Mouse (Mus musculus) small intestine, adult 2 months (tissue): ENCODE results near the gene Mecom. TPM values are rescaled to one million over a fixed set of nuclear protein-coding genes. Genes with fewer than 3 reads are reported as not detected.

Source experiments
- H3K27ac ChIP-seq: fragments of 200-500 bp; 2 replicates; pipeline ENCODE4 v1.5.1; 2012; ENCODE audit warnings: low read depth, low read length, control low read depth, inconsistent platforms; ENCODE audit not compliant: insufficient read depth
- H3K27me3 ChIP-seq: fragments of 200-500 bp; 2 replicates; pipeline ENCODE4 v1.6.1; 2012; ENCODE audit warnings: mild to moderate bottlenecking, moderate library complexity, low read length, inconsistent platforms; ENCODE audit not compliant: control insufficient read depth, insufficient read depth
- H3K36me3 ChIP-seq: fragments of 200-500 bp; 2 replicates; pipeline ENCODE4 v1.6.1; 2012; ENCODE audit warnings: mild to moderate bottlenecking, low read length, control low read depth, inconsistent platforms; ENCODE audit not compliant: control insufficient read depth, insufficient read depth
- H3K4me1 ChIP-seq: fragments of 200-500 bp; 2 replicates; pipeline ENCODE4 v1.6.1; 2012; ENCODE audit warnings: low read length, inconsistent platforms, mixed read lengths; ENCODE audit not compliant: control insufficient read depth, insufficient read depth, insufficient read length
- H3K4me3 ChIP-seq: fragments of 200-500 bp; 2 replicates; pipeline ENCODE4 v1.5.1; 2012; ENCODE audit warnings: low read depth, mild to moderate bottlenecking, control low read depth, inconsistent platforms, low read length, moderate library complexity
- CTCF ChIP-seq: fragments of 200-500 bp; IDR thresholded peaks from 2 replicates; pipeline ENCODE4 v1.5.1; 2012; ENCODE audit warnings: low read depth, mild to moderate bottlenecking, control low read depth, inconsistent platforms, low read length, moderate library complexity, mixed read lengths; ENCODE audit not compliant: insufficient replicate concordance, insufficient read length; ENCODE audit errors: extremely low read depth
- POLR2A ChIP-seq: fragments of 200-500 bp; IDR thresholded peaks from 2 replicates; pipeline ENCODE4 v1.6.1; 2012; ENCODE audit warnings: low read depth, mild to moderate bottlenecking, control low read depth, inconsistent platforms, low read length, moderate library complexity
- WGBS: fragments of 180-500 bp; shearing (Covaris S2); methylation state at CpG from one replicate; pipeline ENCODE4 v1.1.7; 2018; 5-methylcytosine and 5-hydroxymethylcytosine counted together
- polyA plus RNA-seq: library from polyadenylated mRNA; depleted of rRNA; stranded (reverse); fragments of >200 nt; gene quantifications from 2 replicates; pipeline ENCODE4 v1.2.3, GENCODE M21; 2012

Gene Mecom
- polyA plus RNA-seq, 1 experiment = 2.8 TPM

- no peak overlapping the region for H3K4me3 ChIP-seq
- no peaks in the 10 kb centered on the region for H3K4me1 ChIP-seq
- H3K36me3 ChIP-seq = no peaks in the 10 kb centered on the region
- no peaks in the 10 kb centered on the region for H3K27me3 ChIP-seq
- TF ChIP-seq POLR2A (no peak), CTCF (no peak)
- WGBS = 86% methylated on average over 6 of the region's 6 CpGs
- no peak overlapping the region for H3K27ac ChIP-seq
Observed at GRCm38 (mm10) chr3:30086139-30086538, 461.7 kb downstream of the Mecom start.

- no peaks in the 10 kb centered on the region for H3K4me1 ChIP-seq
- H3K36me3 ChIP-seq = no peaks in the 10 kb centered on the region
- no peak overlapping the region for H3K4me3 ChIP-seq
- WGBS = 73% methylated on average over 1 of the region's 1 CpGs
- no peak for TF ChIP-seq POLR2A
- TF ChIP-seq CTCF = no peak
- no peaks in the 10 kb centered on the region for H3K27me3 ChIP-seq
- H3K27ac ChIP-seq = no peak overlapping the region
Observed at GRCm38 (mm10) chr3:30083842-30084241, 464.0 kb downstream of the Mecom start.

GRCm38 (mm10) chr3:30083268-30083667 lies 464.5 kb downstream of the Mecom start:
- Histone ChIP-seq H3K36me3 (no peaks in the 10 kb centered on the region), H3K27ac (no peak overlapping the region), H3K27me3 (no peaks in the 10 kb centered on the region), H3K4me1 (no peaks in the 10 kb centered on the region), H3K4me3 (no peak overlapping the region)
- 94% methylated on average over 9 of the region's 9 CpGs for WGBS
- TF ChIP-seq CTCF (no peak), POLR2A (no peak)

GRCm38 (mm10) chr3:30080827-30081226 lies 467.0 kb downstream of the Mecom start:
- no peaks in the 10 kb centered on the region for H3K36me3 ChIP-seq
- H3K27me3 ChIP-seq = no peaks in the 10 kb centered on the region
- no peak for TF ChIP-seq CTCF
- TF ChIP-seq POLR2A = no peak
- no peaks in the 10 kb centered on the region for H3K4me1 ChIP-seq
- WGBS = 90% methylated on average over 7 of the region's 7 CpGs
- H3K27ac ChIP-seq = no peak overlapping the region
- no peak overlapping the region for H3K4me3 ChIP-seq

- WGBS = 88% methylated on average over 7 of the region's 7 CpGs
- Histone ChIP-seq H3K4me3 (no peak overlapping the region), H3K27me3 (no peaks in the 10 kb centered on the region), H3K36me3 (no peaks in the 10 kb centered on the region), H3K4me1 (no peaks in the 10 kb centered on the region), H3K27ac (no peak overlapping the region)
- TF ChIP-seq CTCF = no peak
- no peak for TF ChIP-seq POLR2A
Observed at GRCm38 (mm10) chr3:30076522-30076921, 471.3 kb downstream of the Mecom start.

- TF ChIP-seq POLR2A = no peak
- TF ChIP-seq CTCF = no peak
- no peaks in the 10 kb centered on the region for H3K4me1 ChIP-seq
- H3K27me3 ChIP-seq = no peaks in the 10 kb centered on the region
- no peak overlapping the region for H3K27ac ChIP-seq
- no peak overlapping the region for H3K4me3 ChIP-seq
- no peaks in the 10 kb centered on the region for H3K36me3 ChIP-seq
Observed at GRCm38 (mm10) chr3:30071271-30071670, 476.5 kb downstream of the Mecom start.

- Histone ChIP-seq H3K4me3 (no peak overlapping the region), H3K4me1 (no peaks in the 10 kb centered on the region), H3K27ac (no peak overlapping the region), H3K36me3 (no peaks in the 10 kb centered on the region), H3K27me3 (no peaks in the 10 kb centered on the region)
- TF ChIP-seq CTCF (no peak), POLR2A (no peak)
- WGBS = 68% methylated on average over 7 of the region's 7 CpGs
Observed at GRCm38 (mm10) chr3:30066519-30066918, 481.3 kb downstream of the Mecom start.

- no peak for TF ChIP-seq CTCF
- TF ChIP-seq POLR2A = no peak
- Histone ChIP-seq H3K4me3 (no peak overlapping the region), H3K36me3 (no peaks in the 10 kb centered on the region), H3K27me3 (no peaks in the 10 kb centered on the region), H3K27ac (no peak overlapping the region), H3K4me1 (no peaks in the 10 kb centered on the region)
- 83% methylated on average over 7 of the region's 7 CpGs for WGBS
Observed at GRCm38 (mm10) chr3:30060058-30060457, 487.8 kb downstream of the Mecom start.
